Mouse (Mus musculus) intestine, embryonic 16.5 days (tissue): Measurements from ENCODE around the gene Olfr616. TPM values are rescaled to one million over a fixed set of nuclear protein-coding genes. Genes with fewer than 3 reads are reported as not detected.
"Not testable (repeated sequence)": the region's sequence is repeated elsewhere in the genome, so short reads cannot be mapped to it uniquely, and the experiment has no call there.

Experiments
- ATAC-seq: fragments of 200-750 bp; cut with Nextera tagmentation; 2 replicates; pipeline ENCODE4 v1.8.0; 2017; ENCODE audit warnings: moderate TSS enrichment, moderate library complexity
- H3K27ac ChIP-seq: fragments of 300-500 bp; sonication (generic); 2 replicates; pipeline ENCODE4 v1.5.1; 2014; ENCODE audit warnings: mild to moderate bottlenecking, low read length
- H3K27me3 ChIP-seq: fragments of 300-500 bp; sonication (generic); replicated peaks from 2 replicates; pipeline ENCODE4 v1.6.1; 2014; ENCODE audit warnings: low read length, control low read depth, mixed read lengths; ENCODE audit not compliant: control insufficient read depth, insufficient read depth
- H3K36me3 ChIP-seq: fragments of 300-500 bp; sonication (generic); 2 replicates; pipeline ENCODE4 v1.6.1; 2014; ENCODE audit warnings: low read length, control low read depth; ENCODE audit not compliant: control insufficient read depth, insufficient read depth
- H3K4me1 ChIP-seq: fragments of 300-500 bp; sonication (generic); 2 replicates; pipeline ENCODE4 v1.6.1; 2014; ENCODE audit warnings: low read length, control low read depth, mixed read lengths; ENCODE audit not compliant: control insufficient read depth, insufficient read depth
- H3K4me2 ChIP-seq: fragments of 300-500 bp; sonication (generic); 2 replicates; pipeline ENCODE4 v1.6.1; 2014; ENCODE audit warnings: low read depth, low read length, control low read depth
- H3K4me3 ChIP-seq: fragments of 300-500 bp; sonication (generic); 2 replicates; pipeline ENCODE4 v1.5.1; 2014; ENCODE audit warnings: mild to moderate bottlenecking, low read length
- H3K9ac ChIP-seq: fragments of 300-500 bp; sonication (generic); 2 replicates; pipeline ENCODE4 v1.6.1; 2014; ENCODE audit warnings: low read depth, low read length
- H3K9me3 ChIP-seq: fragments of 300-500 bp; sonication (generic); 2 replicates; pipeline ENCODE4 v1.6.1; 2016; ENCODE audit warnings: low read length, control low read depth; ENCODE audit not compliant: control insufficient read depth
- WGBS: fragments of 180-500 bp; shearing (Covaris S2); extraction: QIAGEN DNeasy Blood & Tissue Kit; methylation state at CpG from one replicate; pipeline ENCODE4 v1.1.7; 2014; 5-methylcytosine and 5-hydroxymethylcytosine counted together
- polyA plus RNA-seq: library from polyadenylated mRNA; unstranded; fragments of >200 nt; fragmentation: Nextera tagmentation; extraction: Ambion mirVana; gene quantifications from 2 replicates; pipeline ENCODE4 v1.2.1, GENCODE M21; 2015

Gene Olfr616
- polyA plus RNA-seq = not detected in 2 replicates

- no peak within 1 kb of the TSS for H3K4me2 ChIP-seq
- WGBS = 82% methylated on average over 3 of the region's 3 CpGs
- no peaks in the 10 kb centered on the region for H3K27me3 ChIP-seq
- H3K27ac ChIP-seq = no peak within 1 kb of the TSS
- H3K9ac ChIP-seq = no peak within 1 kb of the TSS
- no peaks in the 10 kb centered on the region for H3K9me3 ChIP-seq
- H3K4me3 ChIP-seq = no peak within 1 kb of the TSS
- H3K4me1 ChIP-seq = no peaks in the 10 kb centered on the region
- H3K36me3 ChIP-seq = no peaks in the 10 kb centered on the region
- ATAC-seq = no peak
Measured at GRCm38 (mm10) chr7:103569043-103569442, at the start of gene Olfr616. Gene Olfr616, minus strand, starts transcription at chr7:103569143.

GRCm38 (mm10) chr7:103612434-103612833 lies 43.5 kb upstream of the Olfr616 start, which contains the start of gene Olfr620:
Gene Olfr620, minus strand, starts transcription at chr7:103612534.
- 69% methylated on average over 2 of the region's 2 CpGs for WGBS
- Histone ChIP-seq H3K4me3 (no peak within 1 kb of the TSS), H3K27me3 (no peaks in the 10 kb centered on the region), H3K4me2 (no peak within 1 kb of the TSS), H3K9me3 (no peaks in the 10 kb centered on the region), H3K9ac (no peak within 1 kb of the TSS), H3K4me1 (no peaks in the 10 kb centered on the region), H3K27ac (no peak within 1 kb of the TSS), H3K36me3 (no peaks in the 10 kb centered on the region)
- no peak for ATAC-seq

GRCm38 (mm10) chr7:103607425-103607824 lies 38.5 kb upstream of the Olfr616 start:
- H3K4me1 ChIP-seq = no peaks in the 10 kb centered on the region
- no peak overlapping the region for H3K27ac ChIP-seq
- no peaks in the 10 kb centered on the region for H3K27me3 ChIP-seq
- no peak for ATAC-seq
- H3K4me3 ChIP-seq = no peak overlapping the region
- H3K9me3 ChIP-seq = no peaks in the 10 kb centered on the region
- H3K4me2 ChIP-seq = no peak overlapping the region
- WGBS = 78% methylated on average over 2 of the region's 2 CpGs
- no peak overlapping the region for H3K9ac ChIP-seq
- no peaks in the 10 kb centered on the region for H3K36me3 ChIP-seq

GRCm38 (mm10) chr7:103600275-103600674 lies 31.3 kb upstream of the Olfr616 start, which contains the start of gene Olfr619:
Gene Olfr619, plus strand, starts transcription at chr7:103600575.
- Histone ChIP-seq H3K4me1 (no peaks in the 10 kb centered on the region), H3K9ac (no peak within 1 kb of the TSS), H3K9me3 (no peaks in the 10 kb centered on the region), H3K4me2 (no peak within 1 kb of the TSS), H3K4me3 (no peak within 1 kb of the TSS), H3K36me3 (no peaks in the 10 kb centered on the region), H3K27ac (no peak within 1 kb of the TSS), H3K27me3 (no peaks in the 10 kb centered on the region)
- no peak for ATAC-seq

GRCm38 (mm10) chr7:103589803-103590202 lies 20.9 kb upstream of the Olfr616 start, which contains the start of gene Olfr618:
Gene Olfr618, plus strand, starts transcription at chr7:103590103.
- Histone ChIP-seq H3K4me2 (no peak within 1 kb of the TSS), H3K9ac (no peak within 1 kb of the TSS), H3K4me1 (no peaks in the 10 kb centered on the region), H3K27me3 (no peaks in the 10 kb centered on the region), H3K36me3 (no peaks in the 10 kb centered on the region), H3K27ac (no peak within 1 kb of the TSS), H3K4me3 (no peak within 1 kb of the TSS), H3K9me3 (no peaks in the 10 kb centered on the region)
- WGBS = 66% methylated on average over 2 of the region's 2 CpGs
- no peak for ATAC-seq

- no peak within 1 kb of the TSS for H3K4me2 ChIP-seq
- H3K9me3 ChIP-seq = no peaks in the 10 kb centered on the region
- no peaks in the 10 kb centered on the region for H3K36me3 ChIP-seq
- no peaks in the 10 kb centered on the region for H3K4me1 ChIP-seq
- no peak within 1 kb of the TSS for H3K4me3 ChIP-seq
- H3K27ac ChIP-seq = no peak within 1 kb of the TSS
- no peaks in the 10 kb centered on the region for H3K27me3 ChIP-seq
- no peak within 1 kb of the TSS for H3K9ac ChIP-seq
- 81% methylated on average over 1 of the region's 1 CpGs for WGBS
- no peak for ATAC-seq
Measured at GRCm38 (mm10) chr7:103572761-103573160, 3.8 kb upstream of the Olfr616 start, which contains the start of gene Olfr617. Gene Olfr617, plus strand, starts transcription at chr7:103573061.

GRCm38 (mm10) chr7:103555779-103556178 lies 13.2 kb downstream of the Olfr616 start, which contains the start of gene Olfr615:
Gene Olfr615, plus strand, starts transcription at chr7:103556079.
- Histone ChIP-seq H3K27me3 (no peaks in the 10 kb centered on the region), H3K4me2 (no peak within 1 kb of the TSS), H3K9me3 (no peaks in the 10 kb centered on the region), H3K9ac (no peak within 1 kb of the TSS), H3K27ac (no peak within 1 kb of the TSS), H3K4me3 (no peak within 1 kb of the TSS), H3K36me3 (no peaks in the 10 kb centered on the region), H3K4me1 (no peaks in the 10 kb centered on the region)
- WGBS = 85% methylated on average over 2 of the region's 2 CpGs
- no peak for ATAC-seq

- Histone ChIP-seq H3K27ac (no peak within 1 kb of the TSS), H3K9ac (no peak within 1 kb of the TSS), H3K27me3 (no peaks in the 10 kb centered on the region), H3K4me3 (no peak within 1 kb of the TSS), H3K4me1 (no peaks in the 10 kb centered on the region), H3K9me3 (no peaks in the 10 kb centered on the region), H3K36me3 (no peaks in the 10 kb centered on the region), H3K4me2 (no peak within 1 kb of the TSS)
- 72% methylated on average over 2 of the region's 2 CpGs for WGBS
- ATAC-seq = no peak
Measured at GRCm38 (mm10) chr7:103547774-103548173, 21.2 kb downstream of the Olfr616 start, which contains the start of gene Olfr613. Gene Olfr613, plus strand, starts transcription at chr7:103548074.

- WGBS = 85% methylated on average over 2 of the region's 2 CpGs
- H3K27ac ChIP-seq, H3K4me1 ChIP-seq, H3K4me3 ChIP-seq, H3K9me3 ChIP-seq, H3K36me3 ChIP-seq, H3K27me3 ChIP-seq, ATAC-seq, H3K9ac ChIP-seq, H3K4me2 ChIP-seq: not testable (repeated sequence)
Measured at GRCm38 (mm10) chr7:103542617-103543016, 26.3 kb downstream of the Olfr616 start, which contains the start of gene Olfr612. Gene Olfr612, minus strand, starts transcription at chr7:103542717.

GRCm38 (mm10) chr7:103520746-103521145 lies 48.2 kb downstream of the Olfr616 start, which contains the start of gene Olfr611:
Gene Olfr611, minus strand, starts transcription at chr7:103520846.
- H3K4me3 ChIP-seq, ATAC-seq, H3K4me2 ChIP-seq, H3K36me3 ChIP-seq, H3K4me1 ChIP-seq, H3K27me3 ChIP-seq, H3K9ac ChIP-seq, H3K9me3 ChIP-seq, H3K27ac ChIP-seq: not testable (repeated sequence)
- WGBS = 77% methylated on average over 1 of the region's 1 CpGs
